Mouse (Mus musculus) heart, adult 8-10 months (tissue): ENCODE results near the gene Klc4. TPM values are rescaled to one million over a fixed set of nuclear protein-coding genes. Genes with fewer than 3 reads are reported as not detected.
A peak's percentile ranks its signal among the peaks of the same experiment; 100 is the strongest.

Source experiments
- DNase-seq: peaks from one replicate; pipeline ENCODE4 v3.0.0; 2022; ENCODE audit warnings: low spot score
- total RNA-seq, 4 experiments: library from RNA; stranded (reverse); gene quantifications; 2 replicates each; pipeline ENCODE4 v1.2.4; 2022

The Klc4 gene
- total RNA-seq, 4 experiments from 2014 or later: 27.5 to 29.1 (median 28.5) TPM

GRCm38 (mm10) chr17:46651755-46652547, 6.1 kb upstream of the Klc4 start:
- no peak for DNase-seq

- DNase-seq: no peak
Observed at GRCm38 (mm10) chr17:46651292-46651691, 5.5 kb upstream of the Klc4 start.

- peak; percentile 88 for DNase-seq
Observed at GRCm38 (mm10) chr17:46650232-46651031, 4.6 kb upstream of the Klc4 start, which contains the start of gene Cul7. Cul7 (plus strand) TSS chr17:46650337.

GRCm38 (mm10) chr17:46649811-46650210, 4.0 kb upstream of the Klc4 start:
- no peak for DNase-seq

- DNase-seq: no peak
Observed at GRCm38 (mm10) chr17:46648436-46648835, 2.6 kb upstream of the Klc4 start.

GRCm38 (mm10) chr17:46647279-46647678, 1.5 kb upstream of the Klc4 start:
- DNase-seq: no peak

- no peak for DNase-seq
Observed at GRCm38 (mm10) chr17:46646322-46646662, 470 bp upstream of the Klc4 start.

- DNase-seq: no peak
Observed at GRCm38 (mm10) chr17:46644916-46645475, 826 bp downstream of the Klc4 start.

GRCm38 (mm10) chr17:46644152-46644805, 1.5 kb downstream of the Klc4 start:
- no peak for DNase-seq

- DNase-seq: no peak
Observed at GRCm38 (mm10) chr17:46642060-46642459, 3.8 kb downstream of the Klc4 start.

GRCm38 (mm10) chr17:46639929-46640328, 5.9 kb downstream of the Klc4 start:
- DNase-seq: no peak

GRCm38 (mm10) chr17:46636831-46637523, 8.8 kb downstream of the Klc4 start:
- peak; percentile 78 for DNase-seq

- DNase-seq: no peak
Observed at GRCm38 (mm10) chr17:46629685-46630441, 16.0 kb downstream of the Klc4 start.

GRCm38 (mm10) chr17:46628791-46629684, 16.8 kb downstream of the Klc4 start, which contains the start of gene Ptk7:
Ptk7 (minus strand) TSS chr17:46629504.
- DNase-seq: no peak

GRCm38 (mm10) chr17:46628471-46628790, 17.4 kb downstream of the Klc4 start:
- DNase-seq: no peak

GRCm38 (mm10) chr17:46627409-46627808, 18.4 kb downstream of the Klc4 start:
- no peak for DNase-seq

GRCm38 (mm10) chr17:46624598-46624997, 21.2 kb downstream of the Klc4 start:
- no peak for DNase-seq

GRCm38 (mm10) chr17:46623819-46624557, 21.8 kb downstream of the Klc4 start:
- no peak for DNase-seq

GRCm38 (mm10) chr17:46622269-46622668, 23.6 kb downstream of the Klc4 start:
- no peak for DNase-seq
